Mouse (Mus musculus): ENCODE measurements around the gene Cbln3. TPM values are rescaled to one million over a fixed set of nuclear protein-coding genes. Genes with fewer than 3 reads are reported as not detected.

Gene Cbln3
- 534 and 635 TPM in 2 replicates for polyA plus RNA-seq (2012; rRNA removed)

DNA sequence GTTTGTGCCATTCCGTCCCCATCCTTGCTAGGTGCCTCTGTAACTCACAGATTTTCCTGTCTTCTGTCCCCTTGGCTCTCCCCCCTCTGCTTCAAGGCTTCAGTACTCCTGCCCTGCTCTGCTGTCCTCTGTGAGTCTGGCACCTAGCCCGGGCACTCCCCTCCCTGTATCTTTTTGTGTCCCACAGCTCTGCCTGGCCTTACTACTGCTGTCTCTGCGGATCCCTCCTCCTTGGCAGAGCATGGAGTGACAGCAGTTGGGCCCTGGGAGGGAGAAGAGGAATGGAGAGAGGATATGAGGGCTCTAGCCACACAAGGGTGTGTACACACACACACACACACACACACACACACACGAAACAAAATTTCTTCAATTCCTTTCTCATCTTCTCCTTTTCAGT lies at the start of gene Cbln3:
Cbln3 (minus strand) TSS at position 227 of the 400 bp plus-strand sequence.
- Histone ChIP-seq H3K27ac (ENCODE audit: insufficient read depth, low read length) (peak within 1 kb of the TSS; percentile 100), H3K4me1 (ENCODE audit: control insufficient read depth, insufficient read depth, low read length) (peaks cover 28% of the 10 kb centered on the region), H3K27me3 (ENCODE audit: control insufficient read depth, insufficient read depth, low read length) (no peaks in the 10 kb centered on the region), H3K4me3 (replicated peaks; ENCODE audit: insufficient read depth, low read depth, low read length) (peak within 1 kb of the TSS; percentile 96)
- DNase-seq = peak; percentile 98 to 100
- TF ChIP-seq POLR2A (IDR thresholded peaks at IDR 0.05; ENCODE audit: borderline replicate concordance, insufficient read depth, low read length) = peak; percentile 90; the same call in 1 of the 2 replicates
- no peak; the same call in 1 of the 2 replicates for TF ChIP-seq CTCF (IDR thresholded peaks at IDR 0.05; ENCODE audit: borderline replicate concordance, insufficient read depth, low read depth, low read length)
- WGBS = 3% methylated on average over 4 of the region's 4 CpGs

DNA sequence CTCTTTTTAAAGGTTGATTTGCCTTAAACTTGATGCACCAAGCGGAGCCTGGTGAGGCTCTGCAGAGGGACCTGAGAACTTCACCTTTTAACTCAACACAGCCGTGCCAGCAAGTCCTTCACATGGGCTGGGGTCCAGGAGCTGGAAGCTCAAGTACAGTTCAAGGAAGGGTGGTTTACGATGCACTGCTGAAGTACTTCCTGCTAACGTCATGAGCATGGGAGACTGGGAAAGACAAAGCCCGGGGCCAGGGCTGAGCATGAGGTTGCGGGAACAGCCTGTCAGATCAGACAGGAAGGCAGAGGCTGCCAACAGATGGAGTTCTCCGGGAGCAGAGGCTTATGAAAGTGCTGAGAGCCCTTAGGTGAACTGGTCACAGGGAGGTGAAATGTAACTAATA lies 49.4 kb upstream of the Cbln3 start:
- no peak for TF ChIP-seq POLR2A (IDR thresholded peaks at IDR 0.05; ENCODE audit: borderline replicate concordance, insufficient read depth, low read length)
- Histone ChIP-seq H3K27me3 (ENCODE audit: control insufficient read depth, insufficient read depth, low read length) (no peaks in the 10 kb centered on the region), H3K4me3 (replicated peaks; ENCODE audit: insufficient read depth, low read depth, low read length) (no peak overlapping the region), H3K27ac (ENCODE audit: insufficient read depth, low read length) (no peak overlapping the region), H3K4me1 (ENCODE audit: control insufficient read depth, insufficient read depth, low read length) (no peaks in the 10 kb centered on the region)
- WGBS = 21% methylated on average over 7 of the region's 7 CpGs
- no peak for DNase-seq

DNA sequence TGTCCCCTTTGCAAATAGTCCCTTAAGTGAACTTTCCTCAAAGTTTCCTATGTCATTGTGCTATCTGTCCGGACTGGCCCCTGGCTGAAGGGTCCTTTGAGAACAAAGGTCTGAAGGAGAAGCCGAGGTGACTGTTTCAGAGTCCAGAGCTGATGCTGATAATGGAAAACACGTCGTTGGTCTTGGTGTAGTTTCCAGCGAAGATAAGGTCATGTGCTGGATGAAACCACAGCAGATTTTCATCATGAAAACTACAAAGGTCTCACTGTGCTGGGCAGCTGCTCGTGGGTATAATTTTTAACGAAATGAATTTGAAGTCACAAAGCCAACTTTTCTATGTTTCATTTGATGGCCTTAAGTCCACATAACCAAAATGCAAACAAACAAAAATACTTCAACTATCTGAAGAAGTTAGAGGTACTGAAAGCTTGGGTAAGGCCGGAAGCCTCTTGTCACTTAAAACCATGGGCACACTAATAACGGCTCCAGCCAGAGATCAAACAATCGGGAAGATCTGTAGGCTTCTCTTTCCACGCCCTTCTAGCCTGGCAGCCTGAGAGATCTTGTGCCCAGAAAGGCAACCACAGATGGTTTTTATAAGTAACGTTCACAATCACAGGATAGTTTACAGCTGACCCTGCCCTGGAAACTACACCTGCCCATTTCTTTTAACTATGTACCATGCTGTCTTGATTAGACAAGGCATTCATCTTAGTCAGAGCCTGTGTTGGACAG lies 45.2 kb upstream of the Cbln3 start:
- 84% methylated on average over 12 of the region's 12 CpGs for WGBS
- no peak overlapping the region for H3K4me3 ChIP-seq (replicated peaks; ENCODE audit: insufficient read depth, low read depth, low read length)
- H3K4me1 ChIP-seq (ENCODE audit: control insufficient read depth, insufficient read depth, low read length) = no peaks in the 10 kb centered on the region
- DNase-seq = no peak
- no peaks in the 10 kb centered on the region for H3K27me3 ChIP-seq (ENCODE audit: control insufficient read depth, insufficient read depth, low read length)
- H3K27ac ChIP-seq (ENCODE audit: insufficient read depth, low read length) = no peak overlapping the region
- TF ChIP-seq CTCF (IDR thresholded peaks at IDR 0.05; ENCODE audit: borderline replicate concordance, insufficient read depth, low read depth, low read length) (no peak), POLR2A (IDR thresholded peaks at IDR 0.05; ENCODE audit: borderline replicate concordance, insufficient read depth, low read length) (no peak)

DNA sequence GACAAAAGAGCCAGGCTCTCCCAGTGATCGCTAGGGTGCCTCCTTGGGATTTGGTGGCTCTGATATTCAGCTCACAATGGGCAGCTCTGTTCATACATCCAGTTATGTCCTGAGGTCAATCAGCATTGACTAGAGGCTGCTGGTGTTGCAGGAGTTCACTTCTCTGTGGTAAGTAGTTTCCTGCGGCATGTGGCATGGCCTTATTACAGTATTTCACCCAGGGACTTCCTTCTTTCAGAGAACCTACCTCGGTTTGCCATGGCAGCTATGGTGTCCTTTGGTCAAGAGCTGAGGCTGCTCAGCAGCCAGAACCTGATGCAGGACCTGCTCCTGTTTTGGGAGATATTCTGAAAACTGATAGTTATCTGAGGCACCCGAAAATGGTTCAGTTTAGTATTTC lies 42.7 kb upstream of the Cbln3 start:
- WGBS = 88% methylated on average over 4 of the region's 4 CpGs
- Histone ChIP-seq H3K27me3 (ENCODE audit: control insufficient read depth, insufficient read depth, low read length) (no peaks in the 10 kb centered on the region), H3K4me3 (replicated peaks; ENCODE audit: insufficient read depth, low read depth, low read length) (no peak overlapping the region), H3K4me1 (ENCODE audit: control insufficient read depth, insufficient read depth, low read length) (no peaks in the 10 kb centered on the region), H3K27ac (ENCODE audit: insufficient read depth, low read length) (no peak overlapping the region)
- no peak for DNase-seq
- no peak for TF ChIP-seq CTCF (IDR thresholded peaks at IDR 0.05; ENCODE audit: borderline replicate concordance, insufficient read depth, low read depth, low read length)
- no peak for TF ChIP-seq POLR2A (IDR thresholded peaks at IDR 0.05; ENCODE audit: borderline replicate concordance, insufficient read depth, low read length)

DNA sequence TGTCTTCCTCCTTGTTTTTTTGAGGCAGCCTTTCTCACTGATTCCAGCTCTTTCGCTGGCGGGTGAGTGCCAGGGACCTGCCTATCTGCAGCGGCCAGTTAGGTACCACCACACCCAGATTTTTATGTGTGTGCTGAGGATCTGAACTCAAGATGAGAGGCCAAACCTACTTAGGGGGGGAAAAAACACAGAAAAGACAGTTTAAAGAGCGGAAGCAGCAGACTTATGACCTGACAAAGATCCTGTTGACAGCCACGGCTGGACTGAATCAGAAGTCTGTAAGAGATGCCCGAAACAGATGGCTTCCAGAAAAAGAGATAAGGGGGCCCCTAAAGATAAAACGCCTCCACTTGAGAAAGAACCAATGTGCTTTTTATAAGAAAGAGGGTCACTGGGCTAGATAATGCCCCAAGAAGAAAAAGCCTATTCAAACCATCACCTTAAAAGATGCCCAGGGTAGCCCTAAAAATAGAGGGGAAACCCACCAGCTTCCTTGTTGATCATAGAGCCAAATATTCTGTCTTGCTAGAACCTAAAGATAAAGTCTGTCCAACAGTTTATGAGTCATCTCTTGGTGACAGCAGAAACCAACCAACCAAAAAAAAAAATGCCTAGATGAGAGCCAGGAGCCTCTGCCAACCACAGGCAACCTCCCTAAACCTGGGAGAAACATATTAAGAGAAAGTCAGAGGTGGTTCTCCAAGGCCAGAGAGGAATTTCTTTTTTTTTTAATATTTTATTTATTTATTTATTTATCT lies 38.5 kb upstream of the Cbln3 start:
- 75% methylated on average over 7 of the region's 7 CpGs for WGBS
- DNase-seq = peak in 1 of 2 experiments; percentile 20
- TF ChIP-seq POLR2A (IDR thresholded peaks at IDR 0.05; ENCODE audit: borderline replicate concordance, insufficient read depth, low read length) (no peak), CTCF (IDR thresholded peaks at IDR 0.05; ENCODE audit: borderline replicate concordance, insufficient read depth, low read depth, low read length) (no peak)
- H3K4me1 ChIP-seq (ENCODE audit: control insufficient read depth, insufficient read depth, low read length) = no peaks in the 10 kb centered on the region
- no peak overlapping the region for H3K27ac ChIP-seq (ENCODE audit: insufficient read depth, low read length)
- H3K4me3 ChIP-seq (replicated peaks; ENCODE audit: insufficient read depth, low read depth, low read length) = no peak overlapping the region
- H3K27me3 ChIP-seq (ENCODE audit: control insufficient read depth, insufficient read depth, low read length) = no peaks in the 10 kb centered on the region

DNA sequence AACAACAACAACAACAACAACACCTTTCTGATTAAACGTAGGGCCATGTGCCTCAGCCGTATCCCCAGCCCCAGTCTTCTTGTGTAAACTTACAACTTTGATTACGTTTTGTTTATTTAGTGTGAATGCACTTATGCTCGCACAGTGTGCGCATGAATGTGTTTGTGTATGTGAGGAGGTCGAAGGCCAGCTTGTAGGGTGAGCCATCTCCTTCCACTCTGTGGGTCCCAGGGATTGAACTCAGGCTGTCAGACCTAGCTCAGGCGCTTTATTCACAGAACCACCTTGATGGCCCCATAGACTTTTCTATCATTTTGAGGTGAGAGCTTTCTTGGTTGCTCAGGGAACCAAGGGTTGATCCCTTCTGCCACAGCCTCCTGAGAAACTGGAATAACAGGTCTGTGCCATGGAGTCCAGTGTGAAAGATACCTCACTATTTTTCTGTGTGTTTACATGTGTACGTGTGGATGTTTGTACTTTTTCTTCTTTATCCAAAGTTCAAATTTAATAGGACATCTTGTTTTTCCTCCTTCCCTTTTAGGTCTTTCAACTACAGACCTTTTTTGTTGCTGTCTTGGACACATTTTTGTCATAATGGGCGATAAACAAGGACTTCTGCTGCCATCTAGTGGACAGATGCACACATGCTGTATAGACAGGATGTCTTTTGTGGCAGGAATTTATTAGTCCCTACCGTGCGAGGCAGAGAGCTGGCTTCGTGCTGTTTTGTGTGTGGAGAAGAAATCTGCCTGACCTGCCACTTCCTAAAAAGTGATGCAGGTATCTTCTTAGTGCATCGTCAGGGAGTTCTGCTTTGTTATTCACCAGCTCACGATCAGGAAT lies 34.3 kb upstream of the Cbln3 start:
- peak; percentile 67 for TF ChIP-seq CTCF (IDR thresholded peaks at IDR 0.05; ENCODE audit: borderline replicate concordance, insufficient read depth, low read depth, low read length)
- no peak for TF ChIP-seq POLR2A (IDR thresholded peaks at IDR 0.05; ENCODE audit: borderline replicate concordance, insufficient read depth, low read length)
- H3K4me1 ChIP-seq (ENCODE audit: control insufficient read depth, insufficient read depth, low read length) = no peaks in the 10 kb centered on the region
- no peaks in the 10 kb centered on the region for H3K27me3 ChIP-seq (ENCODE audit: control insufficient read depth, insufficient read depth, low read length)
- DNase-seq = peak; percentile 74 to 81
- 45% methylated on average over 14 of the region's 14 CpGs for WGBS
- H3K27ac ChIP-seq (ENCODE audit: insufficient read depth, low read length) = no peak overlapping the region
- no peak overlapping the region for H3K4me3 ChIP-seq (replicated peaks; ENCODE audit: insufficient read depth, low read depth, low read length)

DNA sequence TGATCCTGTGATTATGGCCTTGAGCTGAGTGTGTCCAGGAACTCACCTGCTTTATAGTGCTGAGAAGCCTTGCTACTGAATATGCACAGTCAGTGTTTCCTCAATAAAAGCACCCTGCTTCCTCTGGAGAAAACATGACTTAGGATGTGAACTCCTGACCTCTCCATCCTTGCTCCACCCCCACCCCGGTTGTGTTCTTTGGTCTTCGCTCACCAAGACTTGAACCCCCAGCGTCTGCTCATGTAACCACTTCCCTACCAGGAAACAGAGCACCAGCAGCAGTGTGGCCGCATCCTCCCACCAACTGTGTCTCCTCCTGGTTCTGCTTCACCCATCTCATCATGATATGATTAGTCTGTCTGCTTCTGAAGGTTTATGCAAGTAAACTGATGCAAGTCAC lies 29.2 kb upstream of the Cbln3 start:
- TF ChIP-seq CTCF (IDR thresholded peaks at IDR 0.05; ENCODE audit: borderline replicate concordance, insufficient read depth, low read depth, low read length) (no peak), POLR2A (IDR thresholded peaks at IDR 0.05; ENCODE audit: borderline replicate concordance, insufficient read depth, low read length) (no peak)
- Histone ChIP-seq H3K4me3 (replicated peaks; ENCODE audit: insufficient read depth, low read depth, low read length) (no peak overlapping the region), H3K4me1 (ENCODE audit: control insufficient read depth, insufficient read depth, low read length) (no peaks in the 10 kb centered on the region), H3K27ac (ENCODE audit: insufficient read depth, low read length) (no peak overlapping the region), H3K27me3 (ENCODE audit: control insufficient read depth, insufficient read depth, low read length) (no peaks in the 10 kb centered on the region)
- 63% methylated on average over 4 of the region's 4 CpGs for WGBS
- no peak for DNase-seq
